Mouse (Mus musculus) ES-E14 (cell line): ENCODE measurements around the gene Gm5771. TPM values are rescaled to one million over a fixed set of nuclear protein-coding genes. Genes with fewer than 3 reads are reported as not detected.
"Not testable (repeated sequence)": the region's sequence is repeated elsewhere in the genome, so short reads cannot be mapped to it uniquely, and the experiment has no call there.

Experiments
- DNase-seq: peaks from one replicate; pipeline ENCODE4 v3.0.0-alpha.2; 2013; ENCODE audit warnings: low read depth, low spot score
- H3K27ac ChIP-seq: 2 replicates; pipeline ENCODE4 v1.5.1; 2012; ENCODE audit warnings: low read depth, mild to moderate bottlenecking, low read length, moderate library complexity, mixed read lengths; ENCODE audit not compliant: poor library complexity, insufficient read depth, severe bottlenecking
- H3K36me3 ChIP-seq: 2 replicates; pipeline ENCODE4 v1.6.1; 2012; ENCODE audit warnings: mild to moderate bottlenecking, low read length, moderate library complexity, mixed read lengths; ENCODE audit not compliant: control insufficient read depth, poor library complexity, insufficient read depth, severe bottlenecking
- H3K4me1 ChIP-seq, 2 experiments: fragments of 150-350 bp in 1 of 2; sonication (generic) in 1 of 2; 2 replicates each; pipeline ENCODE4 v1.6.1; 2012; ENCODE audit warnings: low read length in 2 of 2, mild to moderate bottlenecking in 1 of 2, mixed read lengths in 1 of 2; ENCODE audit not compliant: control insufficient read depth in 2 of 2, insufficient read depth in 2 of 2, poor library complexity in 1 of 2
- H3K4me3 ChIP-seq, 2 experiments: fragments of 150-350 bp in 1 of 2; sonication (generic) in 1 of 2; 2 replicates each; pipeline ENCODE4 v1.5.1; 2012; ENCODE audit warnings: low read length in 2 of 2, low read depth in 1 of 2, mild to moderate bottlenecking in 1 of 2, mixed read lengths in 1 of 2; ENCODE audit not compliant: insufficient read depth in 1 of 2, poor library complexity in 1 of 2, severe bottlenecking in 1 of 2
- H3K9ac ChIP-seq: 2 replicates; pipeline ENCODE4 v1.6.1; 2012; ENCODE audit warnings: low read depth, mild to moderate bottlenecking, low read length, mixed read lengths; ENCODE audit not compliant: poor library complexity, insufficient read depth, severe bottlenecking
- H3K9me3 ChIP-seq: fragments of 150-350 bp; sonication (generic); 2 replicates; pipeline ENCODE4 v1.6.1; 2012; ENCODE audit warnings: low read depth, mild to moderate bottlenecking, low read length; ENCODE audit not compliant: control insufficient read depth, insufficient read depth
- CHD2 ChIP-seq: IDR thresholded peaks from 2 replicates; pipeline ENCODE4 v1.6.1; 2014; ENCODE audit warnings: mild to moderate bottlenecking, low read depth, low read length, inconsistent platforms
- HCFC1 ChIP-seq: IDR thresholded peaks from 2 replicates; pipeline ENCODE4 v1.6.1; 2012; ENCODE audit warnings: low read length, inconsistent platforms, borderline replicate concordance; ENCODE audit not compliant: insufficient read depth
- MAFK ChIP-seq: IDR thresholded peaks from 2 replicates; pipeline ENCODE4 v1.6.1; 2014; ENCODE audit warnings: mild to moderate bottlenecking, low read depth, low read length, inconsistent platforms; ENCODE audit not compliant: insufficient read depth
- ZC3H11A ChIP-seq: IDR thresholded peaks from 2 replicates; pipeline ENCODE4 v1.6.1; 2012; ENCODE audit warnings: low read depth, mild to moderate bottlenecking, inconsistent platforms, low read length, borderline replicate concordance
- ZNF384 ChIP-seq: IDR thresholded peaks from 2 replicates; pipeline ENCODE4 v1.6.1; 2012; ENCODE audit warnings: low read depth, low read length, inconsistent platforms
- in situ Hi-C, 2 experiments: fragments of 600-800 bp; cut with MboI; formaldehyde crosslinking; loops; one replicate each; pipeline ENCODE4 v1.15.1; 2025; ENCODE audit warnings: low sequenced_read_pairs in 2 of 2, inconsistent platforms in 1 of 2; ENCODE audit not compliant: unreplicated experiment in 2 of 2
- total RNA-seq: library from RNA; depleted of rRNA; stranded (reverse); fragments of 300-350 nt; gene quantifications from 2 replicates; pipeline ENCODE4 v1.2.3, GENCODE M21; 2012; rRNA removed

Gm5771 gene
- not detected in 2 replicates for total RNA-seq

DNA sequence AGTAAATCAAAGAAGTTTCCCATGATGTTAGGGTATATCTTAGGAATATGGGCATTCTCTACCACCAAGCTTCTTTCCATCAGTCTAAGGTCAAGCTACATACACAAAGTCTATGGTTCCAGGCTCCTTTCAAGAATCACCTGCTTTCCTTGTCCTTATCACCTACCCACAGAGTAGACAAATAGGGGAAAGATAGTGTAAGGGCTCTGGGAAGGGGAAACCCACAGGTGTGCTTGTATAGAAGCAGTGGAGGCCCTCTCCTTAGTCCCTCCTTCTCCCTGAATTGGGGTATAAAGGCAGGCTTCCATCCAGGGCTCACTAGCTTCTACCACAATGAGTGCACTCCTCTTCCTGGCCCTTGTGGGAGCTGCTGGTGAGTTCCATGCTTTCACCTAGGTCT, at the start of gene Gm5771:
TSS of gene Gm5771 (plus strand) at position 301 of the 400 bp plus-strand sequence.
- in situ Hi-C loops, H3K4me1 ChIP-seq, H3K9ac ChIP-seq, H3K4me3 ChIP-seq, DNase-seq, H3K9me3 ChIP-seq, H3K27ac ChIP-seq, H3K36me3 ChIP-seq: not testable (repeated sequence)

DNA sequence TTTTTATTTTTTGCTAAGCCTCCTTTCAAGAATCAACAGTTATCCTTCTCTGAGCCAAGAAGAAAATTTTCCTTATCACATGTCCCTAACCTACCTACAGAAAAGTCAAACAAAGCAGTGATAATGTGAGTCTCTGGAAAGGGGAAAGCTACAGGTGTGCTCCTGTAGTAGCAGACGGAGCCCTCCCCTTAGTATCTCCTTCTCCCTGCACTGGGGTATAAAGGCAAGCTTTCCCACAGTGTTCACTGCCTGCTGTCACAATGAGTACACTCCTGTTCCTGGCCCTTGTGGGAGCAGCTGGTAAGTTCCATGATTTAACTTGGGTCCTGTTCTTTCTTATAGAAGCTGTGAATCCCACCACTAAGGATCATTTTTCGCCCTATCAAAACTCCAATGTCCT, 38.2 kb upstream of the Gm5771 start, which contains the start of gene Try10:
TSS of gene Try10 (plus strand) at position 174 of the 400 bp plus-strand sequence.
- Histone ChIP-seq H3K4me1 (no peaks in the 10 kb centered on the region), H3K9ac (no peak within 1 kb of the TSS), H3K4me3 (no peak within 1 kb of the TSS), H3K36me3 (no peaks in the 10 kb centered on the region), H3K9me3 (no peaks in the 10 kb centered on the region), H3K27ac (no peak within 1 kb of the TSS)
- in situ Hi-C loops, result no loop called here
- TF ChIP-seq ZC3H11A, result no peak
- no peak for TF ChIP-seq MAFK
- no peak for TF ChIP-seq CHD2
- no peak for TF ChIP-seq HCFC1
- DNase-seq, result no peak

DNA sequence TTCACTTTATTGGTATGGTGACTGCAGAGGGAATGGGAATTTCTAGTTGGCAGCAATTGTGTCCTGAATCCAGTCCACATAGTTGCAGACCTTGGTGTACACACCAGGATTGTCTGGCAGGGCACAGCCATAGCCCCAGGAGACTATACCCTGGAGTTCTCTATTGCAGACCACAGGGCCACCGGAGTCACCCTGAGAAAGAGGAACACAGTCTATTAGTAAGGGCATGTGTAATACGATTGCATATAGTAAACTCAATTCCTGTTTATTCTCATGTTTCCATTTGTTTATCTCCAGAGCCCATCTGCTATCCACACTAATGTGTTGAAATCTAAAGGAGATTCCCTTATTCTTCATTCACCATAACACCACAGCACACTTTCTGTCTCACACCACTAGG, 18.4 kb upstream of the Gm5771 start:
- in situ Hi-C loops, DNase-seq, H3K9me3 ChIP-seq: not testable (repeated sequence)

DNA sequence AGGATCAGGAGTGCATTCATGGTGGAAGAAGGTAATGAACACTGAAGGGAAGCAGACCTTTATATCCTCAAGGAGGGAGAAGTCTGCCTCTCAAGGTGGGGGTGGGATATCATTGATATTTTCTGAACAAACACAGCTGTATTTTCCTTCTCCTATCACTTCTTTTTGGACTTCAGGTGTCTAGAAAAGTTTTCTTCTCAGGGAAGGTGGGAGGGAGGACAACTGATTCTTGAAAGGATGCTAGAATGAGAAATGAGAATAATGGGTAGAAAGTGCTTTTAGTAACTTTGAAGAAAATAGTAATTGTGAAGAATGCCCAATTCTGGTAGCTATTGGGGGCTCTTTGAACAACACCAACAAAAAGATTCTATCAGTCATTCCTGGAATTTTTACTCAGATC, 14.6 kb upstream of the Gm5771 start, which contains the start of gene Prss3:
TSS of gene Prss3 (minus strand) at position 101 of the 400 bp plus-strand sequence.
- in situ Hi-C loops, H3K4me1 ChIP-seq: not testable (repeated sequence)

More for the DNA sequence above, 18.4 kb upstream of the Gm5771 start:
- H3K27ac ChIP-seq, H3K36me3 ChIP-seq, H3K4me3 ChIP-seq, H3K9ac ChIP-seq, H3K4me1 ChIP-seq: not testable (repeated sequence)

DNA sequence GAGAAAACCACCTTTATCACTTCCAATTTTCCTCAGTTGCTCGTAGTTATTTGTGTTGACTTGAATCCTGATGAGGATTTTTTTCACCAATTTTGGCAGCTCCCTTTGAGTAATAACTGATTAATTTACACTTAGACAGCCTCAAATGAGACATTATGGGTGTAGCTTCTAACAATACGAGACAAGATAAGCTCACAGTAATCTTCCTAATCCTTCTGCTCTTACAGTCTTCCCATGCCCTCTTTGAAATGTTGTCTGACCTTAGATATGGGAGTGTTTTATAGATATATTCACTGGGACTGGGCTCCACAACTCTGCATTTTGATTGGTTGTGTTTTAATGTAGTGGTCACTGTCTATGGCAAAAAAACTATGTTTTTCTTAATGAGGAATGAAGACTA, 5.4 kb upstream of the Gm5771 start:
- no peaks in the 10 kb centered on the region for H3K9me3 ChIP-seq
- H3K27ac ChIP-seq, result no peak overlapping the region
- TF ChIP-seq ZNF384, result no peak
- TF ChIP-seq CHD2, result no peak
- no peak for TF ChIP-seq MAFK
- TF ChIP-seq ZC3H11A, result no peak
- no peak for TF ChIP-seq HCFC1
- no peak overlapping the region for H3K9ac ChIP-seq
- no peaks in the 10 kb centered on the region for H3K4me1 ChIP-seq
- H3K36me3 ChIP-seq, result no peaks in the 10 kb centered on the region
- DNase-seq, result no peak
- in situ Hi-C loops, result no loop called here
- no peak overlapping the region for H3K4me3 ChIP-seq

More for the DNA sequence above, 14.6 kb upstream of the Gm5771 start, which contains the start of gene Prss3:
- H3K9ac ChIP-seq, H3K9me3 ChIP-seq, H3K36me3 ChIP-seq, H3K27ac ChIP-seq, DNase-seq, H3K4me3 ChIP-seq: not testable (repeated sequence)

DNA sequence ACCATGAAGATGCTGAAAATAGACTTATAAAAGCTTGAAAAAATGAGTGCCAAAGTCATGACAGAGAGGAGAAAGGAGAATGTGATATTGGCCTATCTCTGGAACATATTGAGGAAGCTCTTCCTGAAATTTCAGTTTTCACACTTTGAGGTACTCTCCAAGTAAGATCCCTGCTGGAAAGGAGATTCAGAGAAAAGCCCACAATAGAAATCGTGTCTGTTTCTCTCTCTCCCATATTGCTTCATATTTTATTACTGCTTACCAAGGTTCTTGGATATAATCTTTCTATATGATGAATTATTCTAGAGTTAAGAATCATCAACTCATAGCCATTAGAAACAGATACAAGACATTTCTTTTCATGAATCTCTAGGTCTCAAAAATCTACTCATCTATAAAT, 516 bp upstream of the Gm5771 start:
- H3K4me3 ChIP-seq, H3K9me3 ChIP-seq, DNase-seq, in situ Hi-C loops, H3K36me3 ChIP-seq, H3K4me1 ChIP-seq, H3K27ac ChIP-seq, H3K9ac ChIP-seq: not testable (repeated sequence)

DNA sequence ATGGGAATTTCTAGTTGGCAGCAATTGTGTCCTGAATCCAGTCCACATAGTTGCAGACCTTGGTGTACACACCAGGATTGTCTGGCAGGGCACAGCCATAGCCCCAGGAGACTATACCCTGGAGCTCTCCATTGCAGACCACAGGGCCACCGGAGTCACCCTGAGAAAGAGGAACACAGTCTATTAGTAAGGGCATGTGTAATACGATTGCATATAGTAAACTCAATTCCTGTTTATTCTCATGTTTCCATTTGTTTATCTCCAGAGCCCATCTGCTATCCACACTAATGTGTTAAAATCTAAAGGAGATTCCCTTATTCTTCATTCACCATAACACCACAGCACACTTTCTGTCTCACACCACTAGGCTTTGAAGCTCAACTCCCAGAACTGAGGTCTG, 50.1 kb downstream of the Gm5771 start:
- in situ Hi-C loops, H3K4me1 ChIP-seq, H3K27ac ChIP-seq, H3K36me3 ChIP-seq, H3K9me3 ChIP-seq, DNase-seq, H3K9ac ChIP-seq, H3K4me3 ChIP-seq: not testable (repeated sequence)
